Mouse (Mus musculus) right cerebral cortex, adult 18-20 months (tissue): ENCODE measurements around the gene Trim11.

Source experiments
- DNase-seq: peaks from one replicate; pipeline ENCODE4 v3.0.0; 2022; ENCODE audit warnings: mixed read lengths

Gene Trim11

DNA sequence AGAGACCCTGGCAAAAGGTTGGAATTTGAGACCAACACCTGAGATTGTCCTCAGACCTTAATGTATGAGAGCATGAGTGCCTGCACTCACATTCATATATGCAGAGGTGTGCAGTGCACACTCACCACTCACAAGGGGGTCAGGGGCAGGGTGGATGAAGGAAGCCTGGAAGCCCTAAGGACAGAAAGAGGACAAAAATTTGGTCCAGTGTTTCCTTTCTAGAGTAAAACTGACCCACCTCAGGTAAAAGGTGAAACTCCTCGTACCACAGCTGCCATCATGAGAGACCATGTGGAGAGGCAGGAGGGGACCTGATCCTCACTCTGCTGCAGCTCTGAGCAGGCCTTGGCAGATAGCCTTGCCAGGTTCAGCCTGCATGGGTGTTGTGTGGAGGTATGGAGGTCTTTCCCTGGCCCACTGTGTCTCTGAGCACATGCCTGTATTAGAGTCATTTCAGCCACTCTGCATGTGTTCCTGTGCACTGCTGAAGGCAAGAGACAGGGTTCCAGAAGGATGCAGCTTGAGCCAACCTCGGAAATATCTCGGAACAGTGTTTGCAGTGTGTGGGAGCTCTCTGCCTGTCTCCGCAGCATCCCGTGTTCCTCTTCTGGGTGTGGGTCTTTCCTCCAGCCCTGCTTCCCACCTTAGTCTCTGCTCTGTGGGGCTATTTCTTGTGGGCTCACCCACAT lies 20.5 kb upstream of the Trim11 start:
- DNase-seq = no peak

DNA sequence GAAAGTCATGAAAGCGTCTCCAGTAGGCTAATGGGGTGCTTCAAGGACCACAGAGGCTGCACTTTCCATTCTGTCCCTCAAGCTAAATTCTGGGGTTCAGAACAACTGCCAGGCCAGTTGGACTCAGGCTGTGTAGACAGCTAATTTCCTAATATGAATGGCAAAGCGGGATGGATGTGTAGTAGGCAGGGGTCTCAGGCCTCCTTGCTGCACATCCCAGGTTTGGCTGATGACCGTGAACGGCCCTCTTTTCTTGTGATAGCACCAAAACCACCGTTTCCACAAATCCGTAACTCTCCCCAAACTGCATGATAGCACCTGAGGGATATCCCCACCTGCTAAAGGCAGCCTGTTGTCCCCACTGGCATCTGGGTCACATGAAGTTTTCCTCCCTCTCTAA lies 19.4 kb upstream of the Trim11 start:
- no peak for DNase-seq

DNA sequence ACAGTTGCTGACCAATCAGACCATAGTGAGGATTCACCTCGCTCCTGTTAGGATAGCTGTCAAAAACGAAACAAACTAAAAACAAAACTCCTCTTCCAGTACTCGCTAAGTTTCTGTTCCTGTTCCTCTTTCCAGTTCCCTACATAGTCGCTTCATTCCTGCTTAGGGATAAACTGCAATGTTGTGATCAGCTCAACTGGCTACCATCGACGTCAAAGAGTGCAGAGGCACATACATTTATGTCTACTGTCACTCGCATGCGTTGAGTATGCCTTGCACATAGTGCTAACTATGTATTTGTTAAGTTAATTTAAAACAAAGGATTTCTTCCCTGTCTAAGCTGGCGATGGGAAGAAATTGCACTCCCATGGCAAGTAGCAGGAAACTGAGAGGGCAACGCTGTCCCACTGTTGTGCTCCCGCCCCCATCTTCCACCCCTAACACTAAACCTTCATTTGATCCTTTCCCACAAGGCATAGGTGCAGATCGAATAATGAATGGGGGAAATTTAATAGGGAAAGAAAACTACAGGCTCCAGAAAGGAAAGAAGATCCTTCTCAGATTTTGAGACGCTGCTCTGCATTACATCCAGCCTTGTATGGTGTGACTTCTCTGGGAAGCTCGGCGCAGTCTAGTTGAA lies 18.6 kb upstream of the Trim11 start:
- no peak for DNase-seq

DNA sequence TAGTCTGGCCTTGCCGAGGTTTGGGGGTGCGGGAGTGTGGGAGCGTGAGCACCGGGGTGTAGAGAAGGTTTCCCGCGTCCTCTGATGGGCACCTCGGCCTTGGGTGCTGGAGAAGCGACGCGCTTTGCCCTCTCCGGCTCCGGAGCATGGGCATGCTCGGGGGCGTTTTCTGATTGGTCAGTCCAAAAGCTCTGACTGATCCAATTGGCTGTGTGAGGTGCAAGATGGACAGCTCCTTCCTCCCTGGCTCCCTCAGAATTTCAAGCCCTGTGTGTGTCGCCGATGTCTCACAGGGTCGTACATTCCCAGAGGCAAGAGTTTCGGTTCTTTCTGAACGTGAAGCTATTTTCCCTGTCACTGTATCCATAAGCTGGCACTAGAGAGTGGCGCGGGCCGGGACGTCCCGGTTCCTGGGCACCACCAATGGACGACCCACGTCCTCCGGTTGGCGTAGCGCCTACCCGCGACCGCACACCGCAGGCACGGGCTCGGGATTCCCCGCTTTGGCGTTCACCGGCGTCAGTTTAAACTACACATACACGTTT lies 17.9 kb upstream of the Trim11 start:
- peak; percentile 85 for DNase-seq

DNA sequence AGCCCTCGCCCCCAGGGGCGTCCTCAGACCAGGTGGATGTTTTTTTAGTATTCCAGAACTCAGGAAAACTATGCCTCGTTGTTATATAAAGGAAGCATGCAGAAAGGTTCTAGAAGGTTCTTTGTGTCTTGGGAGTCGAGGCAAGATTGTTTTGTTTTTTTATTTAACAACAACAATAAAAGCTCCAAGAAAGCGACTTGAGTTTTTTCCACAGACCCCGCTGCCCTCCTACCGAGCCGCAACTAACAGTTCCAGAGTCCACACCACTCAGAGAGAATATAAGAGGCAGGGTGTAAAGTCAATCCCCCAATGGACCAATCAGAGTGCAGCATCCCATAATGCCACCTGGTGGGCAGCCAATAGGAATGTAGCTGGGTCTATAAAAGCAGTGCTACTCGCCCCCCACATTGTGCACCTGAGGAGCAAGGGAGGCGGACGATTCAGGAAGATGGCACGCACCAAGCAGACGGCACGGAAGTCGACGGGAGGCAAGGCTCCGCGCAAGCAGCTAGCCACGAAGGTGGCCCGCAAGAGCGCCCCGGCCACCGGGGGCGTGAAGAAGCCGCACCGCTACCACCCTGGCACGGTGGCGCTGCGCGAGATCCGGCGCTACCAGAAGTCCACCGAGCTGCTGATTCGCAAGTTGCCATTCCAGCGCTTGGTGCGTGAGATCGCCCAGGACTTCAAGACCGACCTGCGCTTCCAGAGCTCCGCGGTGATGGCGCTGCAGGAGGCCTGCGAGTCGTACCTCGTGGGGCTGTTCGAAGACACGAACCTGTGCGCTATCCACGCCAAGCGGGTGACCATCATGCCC lies 16.3 kb upstream of the Trim11 start:
- DNase-seq = no peak

DNA sequence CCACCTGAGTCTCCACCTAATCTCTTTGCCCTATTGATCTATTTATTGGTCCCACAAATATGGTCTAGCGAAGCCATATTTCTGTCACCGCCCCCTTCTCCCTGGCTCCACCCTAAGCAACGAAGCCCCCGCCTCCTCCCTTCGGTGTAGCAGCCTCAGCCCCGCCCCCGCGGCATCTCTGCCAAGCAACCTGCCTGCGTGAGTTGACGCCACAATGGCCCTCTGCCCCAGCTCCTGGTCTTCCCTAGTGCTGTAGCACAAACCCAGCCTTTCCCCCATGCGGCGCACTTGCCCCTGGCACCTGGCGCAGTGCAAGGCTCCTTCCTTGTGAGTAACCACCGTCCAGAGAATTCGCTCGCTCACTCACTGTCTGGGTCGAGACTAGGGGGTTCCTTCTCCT lies 14.3 kb upstream of the Trim11 start:
- no peak for DNase-seq

DNA sequence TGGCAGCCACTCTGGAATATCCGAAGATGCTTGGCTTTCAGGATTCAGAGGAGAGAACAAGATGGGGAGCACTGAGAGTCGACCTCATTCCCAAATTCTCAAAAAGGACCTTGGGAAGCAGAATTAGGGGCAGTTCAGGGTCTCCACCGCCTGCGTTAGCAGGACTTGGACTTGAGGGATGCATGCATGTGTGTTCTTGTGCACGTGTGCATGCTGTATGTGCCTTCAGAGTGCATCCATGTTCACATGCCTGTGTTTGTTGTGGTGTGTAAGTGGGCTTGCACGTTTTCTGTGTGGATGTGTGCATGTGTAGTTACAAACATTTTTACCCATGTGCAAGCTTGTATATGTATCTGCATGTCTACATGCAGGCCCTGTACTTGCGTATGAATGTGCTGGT lies 13.7 kb upstream of the Trim11 start:
- DNase-seq = no peak

DNA sequence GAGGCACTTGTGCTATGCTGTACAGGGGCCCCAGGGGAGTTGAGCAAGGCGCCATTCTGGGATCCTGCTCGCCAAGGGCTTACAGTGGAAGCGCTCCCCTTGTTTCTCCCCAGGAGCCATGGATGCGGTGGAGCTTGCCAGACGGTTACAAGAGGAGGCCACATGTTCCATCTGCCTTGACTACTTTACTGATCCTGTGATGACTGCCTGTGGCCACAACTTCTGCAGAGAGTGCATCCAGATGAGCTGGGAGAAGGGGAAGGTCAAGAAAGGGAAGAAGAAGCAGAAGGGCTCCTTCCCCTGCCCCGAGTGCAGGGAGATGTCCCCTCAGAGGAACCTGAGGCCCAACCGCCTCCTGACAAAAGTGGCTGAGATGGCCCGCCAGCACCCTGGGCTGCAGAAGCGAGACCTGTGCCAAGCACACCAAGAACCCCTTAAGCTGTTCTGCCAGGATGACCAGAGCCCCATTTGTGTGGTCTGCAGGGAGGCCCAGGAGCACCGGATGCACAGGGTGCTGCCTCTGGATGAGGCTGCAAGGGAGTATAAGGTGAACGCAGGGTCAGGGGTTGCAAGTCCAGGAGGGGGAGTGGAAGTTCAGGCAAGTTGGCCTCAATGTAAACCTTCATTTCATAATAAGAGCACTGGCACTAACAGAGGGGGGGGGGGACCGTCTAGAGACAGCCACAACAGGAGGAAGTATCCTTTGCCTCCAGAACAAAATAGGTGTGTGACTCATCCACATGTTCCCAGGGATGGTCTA lies 12.7 kb upstream of the Trim11 start:
- DNase-seq = no peak

DNA sequence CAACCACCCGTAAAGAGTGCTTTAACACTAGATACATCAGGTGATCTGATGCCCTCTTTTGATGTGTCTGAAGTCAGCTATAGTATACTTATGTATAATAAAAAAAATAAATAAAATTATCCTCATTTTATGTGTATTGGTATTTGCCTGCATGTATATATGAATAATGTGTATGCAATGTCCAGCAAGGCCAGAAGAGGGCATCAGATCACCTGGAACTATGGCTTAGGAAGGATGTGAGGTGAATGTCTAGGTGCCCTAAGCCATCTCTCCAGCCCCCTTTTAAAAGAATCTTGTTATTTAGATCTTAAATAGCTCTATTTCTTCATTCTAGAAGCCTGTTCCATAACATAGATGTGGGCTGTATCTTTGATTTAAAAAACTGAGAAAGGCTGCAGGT lies 10.5 kb upstream of the Trim11 start:
- no peak for DNase-seq

DNA sequence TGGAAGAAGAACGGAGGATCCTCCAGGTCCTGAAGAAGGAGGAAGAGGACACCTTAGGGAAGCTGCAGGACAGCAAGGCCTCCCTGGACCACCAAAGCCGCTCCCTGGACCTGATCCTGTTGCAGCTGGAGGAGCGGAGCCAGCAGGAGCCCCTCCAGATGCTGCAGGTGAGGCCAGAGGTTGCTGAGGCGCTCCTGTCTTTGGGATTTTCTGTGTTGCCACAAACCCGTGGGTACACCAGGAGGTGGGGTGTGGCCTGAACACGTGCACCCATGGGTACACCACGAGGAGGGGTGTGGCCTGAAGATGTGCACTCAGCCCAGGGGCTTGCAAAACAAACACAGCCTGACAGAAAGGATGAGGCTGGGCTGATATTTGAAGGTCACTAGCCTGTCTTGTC lies 9.3 kb upstream of the Trim11 start:
- no peak for DNase-seq

DNA sequence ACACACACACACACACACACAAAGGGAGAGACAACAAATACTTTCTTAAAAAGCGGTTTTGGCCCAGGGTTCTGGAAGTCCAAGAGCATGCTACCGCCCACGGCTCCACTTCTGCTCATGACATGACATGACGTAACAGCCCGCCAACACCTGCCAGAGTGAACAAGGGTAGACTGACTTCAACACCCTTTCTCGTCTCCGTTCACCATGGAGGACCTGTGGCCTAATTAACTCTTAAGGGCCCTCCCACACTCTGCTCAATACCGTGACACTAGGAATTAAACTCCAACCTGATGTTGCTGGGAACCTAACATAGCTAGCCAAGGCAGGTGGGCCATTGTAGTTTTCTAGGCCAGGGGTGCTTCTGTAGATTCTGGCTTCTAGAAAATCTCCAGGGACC lies 8.9 kb upstream of the Trim11 start:
- no peak for DNase-seq

DNA sequence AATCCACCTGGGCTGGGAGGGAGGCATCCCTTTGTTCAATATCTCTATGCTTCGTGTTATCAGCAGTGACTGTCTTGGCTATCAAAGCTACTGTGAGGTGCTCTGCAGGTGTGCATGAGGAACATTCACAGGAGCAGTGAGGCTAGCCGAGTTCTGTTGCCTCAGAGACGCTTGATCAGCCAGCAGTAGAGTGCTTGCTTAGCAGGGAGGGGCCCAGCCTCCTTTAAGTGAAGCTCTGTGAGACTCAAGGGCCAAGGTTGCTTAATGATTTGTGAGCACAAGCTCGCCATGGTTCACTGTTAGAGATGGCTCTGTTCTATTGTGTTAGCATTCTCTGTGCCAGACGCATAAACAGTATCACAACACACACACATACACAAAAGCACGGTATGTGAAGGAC lies 8.2 kb upstream of the Trim11 start:
- DNase-seq = no peak

DNA sequence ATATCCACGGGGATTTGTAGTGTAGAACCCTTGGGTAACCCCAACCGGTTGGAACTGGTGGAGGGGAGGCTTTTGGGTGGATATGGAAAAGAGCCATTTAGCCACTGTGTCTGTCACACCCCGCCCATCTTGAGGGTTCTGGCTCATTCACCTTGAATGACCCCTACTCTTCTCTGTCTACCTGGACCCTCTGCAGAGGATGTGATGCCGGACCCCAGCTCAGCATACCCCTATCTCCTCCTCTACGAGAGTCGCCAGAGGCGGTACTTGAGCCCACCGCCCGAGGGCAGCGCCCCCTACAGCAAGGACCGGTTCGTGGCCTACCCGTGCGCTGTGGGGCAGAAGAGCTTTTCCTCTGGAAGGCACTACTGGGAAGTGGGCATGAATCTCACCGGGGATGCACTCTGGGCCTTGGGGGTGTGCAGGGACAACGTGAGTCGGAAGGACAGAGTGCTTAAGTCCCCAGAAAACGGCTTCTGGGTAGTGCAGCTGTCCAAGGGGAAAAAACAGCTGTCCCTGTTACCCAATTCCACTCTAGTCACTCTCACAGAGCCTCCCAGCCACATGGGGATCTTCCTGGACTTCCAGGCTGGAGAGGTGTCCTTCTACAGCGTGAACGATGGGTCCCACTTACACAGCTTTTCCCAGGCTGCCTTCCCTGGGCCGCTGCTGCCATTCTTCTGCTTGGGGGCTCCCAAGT lies 6.9 kb upstream of the Trim11 start:
- DNase-seq = no peak

DNA sequence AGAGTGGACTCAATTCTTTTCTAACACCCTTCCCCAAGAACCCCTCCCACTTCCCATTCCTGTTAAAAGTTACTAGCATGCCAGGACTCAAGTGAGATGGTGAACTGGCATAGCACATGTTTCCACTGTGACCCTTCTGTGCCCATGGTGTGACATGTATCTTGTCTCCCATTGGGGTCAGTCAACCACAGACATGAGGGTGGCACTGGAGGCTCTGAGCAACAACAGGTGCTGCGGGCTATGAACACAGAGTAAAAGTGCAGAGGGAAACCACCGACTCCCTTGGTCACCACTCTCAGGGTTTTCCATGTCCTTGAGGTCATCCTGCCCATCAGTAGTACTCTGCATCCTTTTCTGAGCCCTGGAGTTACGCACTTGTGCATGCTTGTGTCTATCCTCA lies 6.1 kb upstream of the Trim11 start:
- no peak for DNase-seq

DNA sequence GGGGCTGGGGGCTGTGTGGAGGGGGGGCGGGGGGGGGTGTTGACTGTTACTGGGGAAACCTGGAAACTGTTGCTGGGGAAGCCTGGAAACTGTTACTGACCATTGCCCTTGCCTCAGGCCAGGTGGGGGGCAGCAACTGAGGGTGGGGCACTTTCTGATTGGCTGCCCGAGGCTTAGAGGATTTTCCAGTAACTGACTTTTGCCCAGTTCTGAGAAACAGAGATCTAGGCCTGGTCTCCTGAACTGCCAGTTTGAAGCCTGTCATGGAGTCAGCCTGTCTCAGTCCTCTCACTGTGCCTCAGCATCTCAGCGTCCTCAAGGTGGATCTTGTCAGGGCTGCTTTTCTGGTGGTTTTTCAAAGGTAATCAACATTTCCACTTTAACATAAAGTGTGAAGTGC lies 3.5 kb upstream of the Trim11 start:
- DNase-seq = no peak

DNA sequence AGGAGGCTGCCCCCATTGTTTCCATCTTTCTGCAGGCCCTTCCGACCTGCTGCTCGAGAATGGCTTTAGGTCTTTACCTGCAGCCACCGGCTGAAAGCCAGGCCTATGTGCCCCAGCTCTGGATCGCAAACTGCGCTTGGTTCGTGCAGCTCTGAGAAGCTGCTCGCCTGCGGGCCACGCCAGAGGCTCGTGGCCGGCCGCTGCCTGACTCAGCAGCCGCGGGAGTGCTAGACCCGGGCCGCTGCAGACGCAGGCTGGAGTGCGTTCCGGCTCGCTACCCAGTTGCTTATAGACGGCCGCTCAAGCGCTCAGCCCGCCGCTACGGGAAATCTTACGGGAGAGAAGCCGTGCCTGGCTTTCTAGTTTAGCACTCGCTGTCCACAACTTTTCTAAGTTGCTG lies 743 bp upstream of the Trim11 start:
- no peak for DNase-seq

DNA sequence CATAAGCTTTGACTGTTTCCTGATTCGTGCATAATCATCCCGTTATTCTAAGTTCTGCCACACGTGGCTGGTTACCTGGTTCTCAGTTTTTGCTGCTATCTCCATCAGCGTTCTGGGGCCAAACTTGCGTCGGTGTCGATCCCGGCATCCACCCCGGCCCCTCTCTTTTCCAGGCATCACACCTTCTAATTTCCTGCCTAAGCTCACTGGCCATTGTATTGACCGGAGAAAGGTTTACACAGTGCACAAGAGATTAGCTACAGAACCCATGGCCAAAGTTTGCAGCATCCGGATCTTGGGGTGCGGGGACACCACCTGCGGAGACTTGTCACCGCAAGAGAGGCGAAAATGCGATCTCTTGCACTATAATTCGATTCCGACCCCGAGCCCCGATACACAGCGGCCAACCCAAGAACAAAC lies 276 bp upstream of the Trim11 start:
- DNase-seq = no peak

DNA sequence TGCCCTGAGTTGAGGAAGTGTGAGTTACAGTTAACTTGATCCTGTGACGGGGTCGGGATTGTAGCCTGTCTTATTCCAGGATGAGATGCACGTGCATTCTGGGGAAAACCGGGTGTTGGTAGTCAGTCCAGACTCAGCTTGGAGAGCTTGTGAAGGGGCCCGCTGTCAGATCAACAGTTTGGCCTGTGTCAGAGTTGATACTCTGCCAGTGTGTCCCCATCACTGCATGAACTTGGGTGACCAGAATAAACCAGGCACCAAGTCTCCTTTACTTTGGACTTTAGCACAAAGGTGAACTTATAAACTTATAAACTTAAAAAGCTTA lies 775 bp downstream of the Trim11 start:
- no peak for DNase-seq

DNA sequence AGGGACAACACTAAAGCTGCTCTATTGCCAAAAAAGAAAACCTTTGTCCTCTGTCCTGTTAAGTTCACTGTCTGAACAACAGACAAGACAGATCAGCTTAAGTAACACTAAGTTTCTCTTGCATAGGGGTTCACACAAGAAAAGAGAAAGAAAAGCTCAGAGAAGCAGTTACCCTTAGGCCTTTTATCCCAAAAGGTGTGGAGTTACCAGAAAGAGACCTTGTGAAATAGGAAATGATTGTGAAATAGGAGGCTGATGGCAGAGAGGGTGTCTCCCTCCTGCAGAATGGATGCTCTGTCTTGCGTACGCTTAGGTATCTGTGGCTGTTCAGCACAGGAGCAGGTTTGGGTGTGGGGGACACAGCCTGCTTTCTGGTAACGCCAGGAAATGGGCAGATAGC lies 1.3 kb downstream of the Trim11 start:
- DNase-seq = no peak

DNA sequence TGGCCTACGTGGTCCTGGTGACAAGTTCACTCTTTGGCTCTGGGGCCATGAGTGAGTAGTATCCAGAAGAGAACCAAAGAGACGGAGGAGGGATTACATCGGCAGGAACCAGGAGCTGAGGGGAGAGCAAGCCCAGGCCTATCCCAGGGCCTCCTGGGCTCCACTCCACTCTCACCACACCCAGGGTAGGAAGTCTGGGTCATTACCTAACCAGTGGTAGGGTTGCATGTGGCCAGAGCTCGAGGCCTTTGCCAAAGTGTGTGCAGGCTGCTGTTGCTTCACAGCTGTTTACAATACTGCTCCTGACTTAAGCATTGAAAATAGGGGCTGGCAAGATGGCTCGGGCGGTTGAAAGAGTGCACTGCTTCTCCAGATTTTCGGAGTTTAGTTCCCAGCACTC lies 1.8 kb downstream of the Trim11 start:
- DNase-seq = no peak

DNA sequence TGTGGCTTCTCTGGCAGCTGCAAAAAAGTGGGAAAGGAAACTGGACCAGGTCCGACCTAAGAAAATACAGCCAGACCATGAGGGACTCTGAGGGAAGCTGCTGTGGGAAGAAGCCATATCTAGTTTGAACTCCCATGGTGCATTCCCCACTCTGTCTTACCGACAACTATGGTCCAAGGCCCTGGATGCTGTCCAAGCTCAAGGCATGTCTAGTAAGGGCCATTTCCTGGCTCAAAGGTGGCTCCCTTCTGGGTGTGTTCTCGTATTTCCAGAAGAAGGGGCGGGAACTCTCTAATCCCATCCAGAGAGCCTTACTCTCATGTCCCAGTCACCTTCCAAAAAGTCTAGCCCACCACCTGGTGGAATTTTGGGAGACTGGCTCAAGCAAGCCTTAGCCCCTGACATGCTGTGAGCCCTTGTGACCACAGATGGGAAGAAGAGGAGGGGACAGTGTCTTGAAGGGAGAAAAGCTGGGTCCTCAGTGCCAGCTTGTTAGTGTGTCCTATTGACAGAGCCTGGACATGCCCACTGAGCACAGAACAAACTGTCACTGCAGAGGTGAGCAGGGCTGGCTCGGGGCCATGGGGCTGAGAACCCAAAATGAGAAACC lies 2.6 kb downstream of the Trim11 start:
- no peak for DNase-seq
